Mouse (Mus musculus) urinary bladder, postnatal 36 days (tissue): ENCODE results near the gene Ddah1.

Experiments used
- DNase-seq, 2 experiments: peaks; one replicate each; pipeline ENCODE4 v3.0.0; 2022; ENCODE audit warnings: low spot score in 2 of 2, mixed read lengths in 1 of 2

Gene Ddah1

DNA sequence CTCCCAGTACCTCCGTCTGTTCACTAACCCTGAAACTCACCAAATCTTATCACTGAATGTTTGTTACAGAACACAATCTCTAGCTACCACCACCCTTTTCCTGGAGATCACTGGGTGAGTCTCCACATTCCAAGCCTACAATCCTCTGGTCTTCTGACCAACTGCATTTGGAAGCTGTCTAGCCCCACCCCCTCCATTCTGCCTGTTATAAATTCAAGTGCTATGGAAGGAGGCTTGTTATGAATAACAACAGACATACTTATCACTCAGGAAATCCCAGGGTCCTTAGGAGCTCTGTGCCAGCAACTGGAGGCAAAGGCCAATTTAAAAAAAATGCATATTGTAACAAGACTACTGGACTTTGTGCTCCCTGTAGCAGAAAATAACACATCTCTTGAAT lies 58.3 kb downstream of the Ddah1 start:
- DNase-seq = no peak

GRCm38 (mm10) chr3:145817276-145817675 lies 58.8 kb downstream of the Ddah1 start:
- no peak for DNase-seq

DNA sequence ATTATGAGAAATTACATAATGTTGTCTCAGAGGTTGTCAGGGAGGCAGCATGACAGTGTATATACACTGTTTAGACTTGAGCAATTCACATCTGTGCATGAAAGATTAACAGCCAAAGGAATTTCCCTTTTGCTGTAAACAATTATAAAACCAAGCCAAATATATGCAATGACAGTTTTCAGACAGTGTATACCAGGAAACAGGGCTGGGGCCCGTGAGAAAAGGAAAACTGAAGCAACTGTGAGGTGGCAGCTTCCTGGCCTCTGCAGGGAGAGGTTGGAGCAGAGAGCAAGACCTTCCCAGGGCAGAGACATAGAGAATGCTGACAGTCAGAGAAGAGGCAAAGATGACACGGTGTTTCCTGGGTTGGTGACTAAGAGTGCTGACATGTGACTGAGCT lies 62.0 kb downstream of the Ddah1 start:
- no peak for DNase-seq

- no peak for DNase-seq
These were observed 62.5 kb downstream of the Ddah1 start for GRCm38 (mm10) chr3:145820938-145821337.

GRCm38 (mm10) chr3:145822201-145822600 lies 63.7 kb downstream of the Ddah1 start:
- DNase-seq = no peak

DNA sequence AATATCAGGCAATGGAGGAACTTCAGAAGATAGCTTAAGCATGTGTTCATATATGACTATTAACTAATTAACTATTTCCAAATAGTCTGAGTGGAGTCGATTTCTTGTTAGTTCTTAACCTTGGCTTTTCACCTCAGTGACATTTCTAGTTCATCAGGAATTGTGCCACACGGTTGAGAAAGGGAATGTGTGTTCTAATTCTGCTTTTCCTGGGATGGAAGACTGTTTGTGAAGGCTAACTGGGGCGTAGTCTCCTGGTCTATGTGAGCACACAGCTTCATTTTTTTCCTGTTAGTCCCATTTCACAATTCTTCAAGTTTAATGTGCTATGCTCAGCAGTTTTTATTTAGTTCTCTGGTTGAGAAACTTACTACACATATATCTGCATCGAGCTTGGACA lies 65.2 kb downstream of the Ddah1 start:
- no peak for DNase-seq

- DNase-seq = no peak
These were observed 67.1 kb downstream of the Ddah1 start for GRCm38 (mm10) chr3:145825416-145826055.

- peak; percentile 37 to 47 for DNase-seq
These were observed 68.9 kb downstream of the Ddah1 start for GRCm38 (mm10) chr3:145827191-145828045.

DNA sequence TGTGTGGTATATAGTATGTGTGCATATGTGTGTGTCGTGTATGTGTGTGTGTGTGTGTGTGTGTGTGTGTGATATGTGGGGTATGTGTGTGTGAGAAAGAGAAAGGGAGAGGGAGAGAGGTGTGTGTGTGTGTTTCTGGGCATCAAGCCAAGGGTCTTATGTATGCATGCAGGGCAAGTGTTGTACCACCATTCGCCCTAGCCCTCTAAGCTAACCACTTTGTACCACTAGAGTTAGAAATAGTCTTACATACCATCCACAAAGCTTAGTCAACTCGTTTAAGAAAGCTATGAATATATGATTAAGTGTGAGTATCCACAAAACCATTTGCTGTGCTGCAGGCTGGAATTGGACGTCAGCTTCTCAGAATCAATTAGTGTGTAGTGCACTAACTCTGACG lies 70.4 kb downstream of the Ddah1 start:
- no peak for DNase-seq

DNA sequence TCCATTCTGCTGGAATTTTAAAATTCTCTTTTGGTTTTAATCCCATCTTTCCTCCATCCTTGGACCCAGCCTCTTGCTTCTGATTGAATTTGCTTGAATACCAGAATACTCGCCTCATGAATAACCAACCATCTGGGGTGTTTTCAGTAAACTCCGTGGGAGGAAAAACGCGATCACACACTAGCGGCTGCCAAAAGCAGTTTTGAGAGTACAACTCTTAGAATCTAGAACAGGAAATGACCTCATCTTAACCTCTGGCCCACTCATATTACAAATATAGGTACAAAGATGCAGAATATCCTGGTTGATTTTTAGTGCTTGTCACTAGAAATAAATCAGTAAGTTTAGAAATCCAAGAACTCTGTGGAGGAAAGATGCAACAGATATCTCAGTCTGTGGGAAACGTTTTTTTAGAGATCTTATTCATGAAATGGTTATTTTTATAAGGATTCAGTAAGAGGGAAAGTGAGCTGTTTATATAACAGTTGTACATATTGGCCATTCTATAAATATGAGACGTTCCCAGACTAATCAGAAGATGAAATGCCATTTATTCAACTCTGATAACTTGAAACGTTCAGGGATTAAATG lies 75.6 kb downstream of the Ddah1 start:
- DNase-seq = peak in 1 of 2 experiments; percentile 16

DNA sequence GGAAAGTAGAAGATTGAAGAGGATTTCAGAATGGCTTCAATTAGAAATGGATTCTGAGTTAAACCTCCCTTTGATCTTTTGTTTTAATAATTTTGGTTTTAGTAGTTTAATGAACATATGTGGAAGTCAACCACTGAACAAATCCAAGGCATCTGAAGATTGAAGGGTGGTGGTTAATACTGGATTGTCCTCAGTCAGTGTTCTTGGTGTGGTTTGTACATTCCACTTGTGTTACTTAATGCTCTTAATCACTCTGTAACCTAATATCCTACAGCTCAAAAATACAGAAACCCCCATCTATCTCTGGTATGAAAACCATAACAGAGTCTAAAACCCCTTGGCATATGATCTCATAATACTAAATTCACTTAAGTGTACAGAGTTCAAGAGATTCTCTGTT lies 79.8 kb downstream of the Ddah1 start:
- no peak for DNase-seq

DNA sequence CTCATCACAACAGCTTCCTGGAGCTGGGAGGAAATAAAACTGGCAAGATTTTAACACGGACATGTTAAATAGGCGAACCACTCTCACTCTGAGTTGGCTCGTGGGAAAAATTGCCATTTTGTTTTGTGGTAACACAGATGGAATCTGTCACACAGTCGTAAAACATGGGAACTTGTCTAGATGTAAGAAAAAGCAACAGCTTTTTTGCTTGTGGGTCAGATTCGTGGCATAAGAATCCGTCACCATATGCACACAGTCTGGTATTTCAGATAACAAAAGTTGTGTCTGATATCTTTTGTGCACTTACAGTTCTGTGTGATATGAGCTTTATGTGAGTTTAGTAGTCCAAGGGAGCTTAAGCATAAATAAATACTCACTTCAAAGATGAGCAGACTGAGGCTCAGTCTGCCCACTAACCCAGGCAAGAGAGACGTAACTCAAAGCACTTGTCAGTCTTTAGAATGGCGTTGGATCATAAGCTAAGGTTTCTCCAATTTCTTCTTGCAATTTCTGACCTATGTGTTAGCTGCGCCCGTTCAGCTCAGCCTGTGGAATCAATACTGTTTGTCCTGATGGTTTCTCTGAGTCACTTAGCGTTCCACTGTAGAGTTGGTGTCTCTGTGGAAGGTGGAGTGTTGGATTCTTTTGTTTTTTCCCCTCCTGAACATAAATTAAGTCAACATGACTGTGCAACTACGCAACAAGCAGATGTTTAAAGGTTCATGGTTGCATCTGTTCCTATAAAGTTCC lies 83.7 kb downstream of the Ddah1 start:
- no peak for DNase-seq

DNA sequence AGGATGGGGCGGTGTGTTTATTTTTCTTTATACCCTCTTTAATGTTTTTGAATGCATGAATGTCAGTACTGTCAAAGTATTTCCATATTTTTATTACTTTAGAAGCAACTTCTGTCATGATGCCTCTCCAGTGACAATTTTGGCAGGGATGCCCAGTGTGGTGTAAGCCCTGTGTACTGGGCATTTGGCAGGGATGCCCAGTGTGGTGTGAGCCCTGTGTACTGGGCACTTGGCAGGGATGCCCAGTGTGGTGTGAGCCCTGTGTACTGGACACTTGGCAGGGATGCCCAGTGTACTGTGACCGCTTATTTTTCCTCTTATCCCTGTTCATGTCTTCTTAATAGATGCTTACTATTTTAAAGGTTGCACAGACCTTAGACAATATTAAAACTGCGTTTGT lies 85.4 kb downstream of the Ddah1 start:
- peak in 1 of 2 experiments; percentile 24 for DNase-seq

DNA sequence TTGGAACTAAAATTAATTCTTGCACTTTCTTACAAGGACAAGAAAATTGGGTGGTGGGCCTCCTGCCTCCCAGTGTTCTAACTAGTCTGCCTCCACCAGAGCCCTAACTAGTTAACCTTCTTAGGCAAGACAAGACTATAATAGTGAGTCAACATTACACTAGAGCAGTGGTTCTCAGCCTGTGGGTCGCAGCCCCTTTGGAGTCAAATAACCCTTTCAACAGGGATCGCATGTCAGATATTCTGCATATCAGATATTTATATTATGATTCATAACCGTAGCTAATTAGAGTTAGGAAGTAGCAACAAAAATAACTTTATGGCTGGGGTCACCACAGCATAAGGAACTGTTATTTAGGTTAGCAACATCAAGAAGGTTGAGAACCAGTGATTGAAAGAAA lies 86.4 kb downstream of the Ddah1 start:
- no peak for DNase-seq

DNA sequence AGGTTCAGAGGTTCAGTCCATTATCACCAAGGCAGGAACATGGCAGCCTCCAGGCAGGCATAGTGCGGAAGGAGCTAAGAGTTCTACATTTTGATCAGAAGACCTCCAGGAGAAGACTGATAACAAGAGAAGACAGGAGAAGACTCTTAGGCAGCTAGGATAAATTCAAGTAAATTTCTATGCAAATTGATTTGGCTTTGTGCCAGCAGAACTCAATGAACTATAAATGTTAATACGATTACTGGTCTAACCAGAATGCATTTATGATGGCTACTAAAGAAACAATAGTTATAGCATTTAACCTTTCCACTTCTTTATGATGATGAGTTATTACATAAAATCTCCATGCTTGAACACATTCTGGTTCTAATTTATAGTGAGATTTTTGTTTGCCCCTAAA lies 87.8 kb downstream of the Ddah1 start:
- DNase-seq = no peak

GRCm38 (mm10) chr3:145852041-145852440 lies 93.6 kb downstream of the Ddah1 start:
- no peak for DNase-seq

GRCm38 (mm10) chr3:145852800-145853199 lies 94.3 kb downstream of the Ddah1 start:
- no peak for DNase-seq

- no peak for DNase-seq
These were observed 95.2 kb downstream of the Ddah1 start for GRCm38 (mm10) chr3:145853713-145854112.

GRCm38 (mm10) chr3:145854427-145854826 lies 96.0 kb downstream of the Ddah1 start:
- no peak for DNase-seq

DNA sequence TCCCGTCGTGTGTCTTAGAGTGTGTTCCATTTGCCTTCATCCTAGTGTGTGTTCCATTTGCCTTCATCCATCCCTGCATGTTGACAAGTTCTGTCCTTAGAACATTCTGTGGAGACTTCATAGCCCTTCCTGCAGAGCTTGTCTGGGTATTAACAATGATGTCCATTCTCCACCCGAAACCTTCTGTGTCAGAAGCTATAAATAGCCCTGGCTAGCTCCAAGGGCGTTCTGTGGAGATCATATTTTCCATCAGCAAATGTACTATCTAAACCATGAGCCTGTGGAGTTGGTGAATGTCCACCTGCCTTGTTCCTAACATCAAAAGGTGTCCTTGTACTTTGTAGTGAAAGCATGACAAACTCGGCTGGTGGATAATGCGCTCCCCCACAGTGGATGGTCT lies 96.8 kb downstream of the Ddah1 start:
- DNase-seq = no peak

GRCm38 (mm10) chr3:145858388-145858787 lies 99.9 kb downstream of the Ddah1 start:
- DNase-seq = no peak

GRCm38 (mm10) chr3:145862521-145862920 lies 104.0 kb downstream of the Ddah1 start:
- no peak for DNase-seq
